Mouse (Mus musculus) hindbrain, embryonic 13.5 days (tissue): Measurements from ENCODE around the gene Zfp78. TPM values are rescaled to one million over a fixed set of nuclear protein-coding genes. Genes with fewer than 3 reads are reported as not detected.
"Not testable (repeated sequence)": the region's sequence is repeated elsewhere in the genome, so short reads cannot be mapped to it uniquely, and the experiment has no call there.

Source experiments
- ATAC-seq: fragments of 200-750 bp; cut with Nextera tagmentation; 2 replicates; pipeline ENCODE4 v1.8.0; 2017; ENCODE audit warnings: moderate TSS enrichment; ENCODE audit not compliant: low FRiP score
- H3K27ac ChIP-seq: fragments of 300-500 bp; sonication (generic); 2 replicates; pipeline ENCODE4 v1.5.1; 2015; ENCODE audit warnings: inconsistent platforms, mild to moderate bottlenecking, moderate library complexity
- H3K27me3 ChIP-seq: fragments of 300-500 bp; sonication (generic); 2 replicates; pipeline ENCODE4 v1.6.1; 2015; ENCODE audit warnings: mild to moderate bottlenecking, inconsistent platforms
- H3K36me3 ChIP-seq: fragments of 300-500 bp; sonication (generic); 2 replicates; pipeline ENCODE4 v1.6.1; 2015; ENCODE audit warnings: mild to moderate bottlenecking, inconsistent platforms
- H3K4me1 ChIP-seq: fragments of 300-500 bp; sonication (generic); replicated peaks from 2 replicates; pipeline ENCODE4 v1.6.1; 2015; ENCODE audit warnings: inconsistent platforms
- H3K4me2 ChIP-seq: fragments of 300-500 bp; sonication (generic); 2 replicates; pipeline ENCODE4 v1.6.1; 2015; ENCODE audit warnings: inconsistent platforms, mild to moderate bottlenecking, moderate library complexity
- H3K4me3 ChIP-seq: fragments of 300-500 bp; sonication (generic); 2 replicates; pipeline ENCODE4 v1.5.1; 2015; ENCODE audit warnings: mild to moderate bottlenecking, inconsistent platforms
- H3K9ac ChIP-seq: fragments of 300-500 bp; sonication (generic); 2 replicates; pipeline ENCODE4 v1.6.1; 2015; ENCODE audit warnings: mild to moderate bottlenecking, inconsistent platforms
- H3K9me3 ChIP-seq: fragments of 300-500 bp; sonication (generic); 2 replicates; pipeline ENCODE4 v1.6.1; 2016; ENCODE audit warnings: inconsistent platforms
- WGBS: fragments of 180-500 bp; shearing (Covaris S2); methylation state at CpG from one replicate; pipeline ENCODE4 v1.1.7; 2015; 5-methylcytosine and 5-hydroxymethylcytosine counted together
- polyA plus RNA-seq: library from polyadenylated mRNA; unstranded; fragments of >200 nt; fragmentation: Nextera tagmentation; extraction: Ambion mirVana; gene quantifications from 2 replicates; pipeline ENCODE4 v1.2.1, GENCODE M21; 2015

Zfp78 gene
- polyA plus RNA-seq, 1 experiment from 2014 or later = 3.6 TPM

- H3K36me3 ChIP-seq = no peaks in the 10 kb centered on the region
- H3K27me3 ChIP-seq = no peaks in the 10 kb centered on the region
- H3K4me3 ChIP-seq = no peak overlapping the region
- H3K9ac ChIP-seq = no peak overlapping the region
- H3K9me3 ChIP-seq = no peaks in the 10 kb centered on the region
- no peak for ATAC-seq
- no peak overlapping the region for H3K27ac ChIP-seq
- peaks cover 15% of the 10 kb centered on the region for H3K4me1 ChIP-seq
- H3K4me2 ChIP-seq = no peak overlapping the region
- WGBS = 59% methylated on average over 1 of the region's 1 CpGs
Measured at GRCm38 (mm10) chr7:6364761-6365160, 1.7 kb downstream of the Zfp78 start.

DNA sequence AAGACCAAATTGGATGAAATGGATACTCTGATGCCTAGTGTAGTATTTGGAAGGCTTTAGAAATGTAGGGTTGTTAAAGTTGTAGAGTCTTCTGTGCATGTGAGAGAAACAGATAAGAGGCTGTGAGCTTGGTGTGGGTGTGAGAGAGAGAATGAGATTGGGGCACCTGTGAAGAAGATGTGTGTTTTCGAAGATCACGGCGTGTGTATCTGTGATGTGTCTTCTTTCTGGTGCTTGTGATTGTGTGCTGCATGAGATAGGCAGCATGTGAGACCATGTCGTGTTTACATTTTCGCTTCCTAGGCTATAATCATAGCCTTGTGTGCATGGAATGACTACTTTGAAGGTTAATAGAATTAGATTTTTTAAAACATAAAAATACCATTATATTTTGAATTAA, 4.1 kb downstream of the Zfp78 start:
- H3K9me3 ChIP-seq = no peaks in the 10 kb centered on the region
- no peak overlapping the region for H3K4me2 ChIP-seq
- peaks cover 13% of the 10 kb centered on the region for H3K4me1 ChIP-seq
- peaks cover 4% of the 10 kb centered on the region for H3K36me3 ChIP-seq
- H3K9ac ChIP-seq = no peak overlapping the region
- no peaks in the 10 kb centered on the region for H3K27me3 ChIP-seq
- ATAC-seq = no peak
- H3K27ac ChIP-seq = no peak overlapping the region
- no peak overlapping the region for H3K4me3 ChIP-seq
- WGBS = 90% methylated on average over 5 of the region's 5 CpGs

GRCm38 (mm10) chr7:6368146-6368545, 5.1 kb downstream of the Zfp78 start:
- ATAC-seq, H3K27ac ChIP-seq, H3K27me3 ChIP-seq, H3K4me2 ChIP-seq, H3K9me3 ChIP-seq, H3K9ac ChIP-seq, H3K4me3 ChIP-seq: not testable (repeated sequence)
- 87% methylated on average over 5 of the region's 5 CpGs for WGBS
- H3K36me3 ChIP-seq = peaks cover 13% of the 10 kb centered on the region
- H3K4me1 ChIP-seq = peaks cover 13% of the 10 kb centered on the region

DNA sequence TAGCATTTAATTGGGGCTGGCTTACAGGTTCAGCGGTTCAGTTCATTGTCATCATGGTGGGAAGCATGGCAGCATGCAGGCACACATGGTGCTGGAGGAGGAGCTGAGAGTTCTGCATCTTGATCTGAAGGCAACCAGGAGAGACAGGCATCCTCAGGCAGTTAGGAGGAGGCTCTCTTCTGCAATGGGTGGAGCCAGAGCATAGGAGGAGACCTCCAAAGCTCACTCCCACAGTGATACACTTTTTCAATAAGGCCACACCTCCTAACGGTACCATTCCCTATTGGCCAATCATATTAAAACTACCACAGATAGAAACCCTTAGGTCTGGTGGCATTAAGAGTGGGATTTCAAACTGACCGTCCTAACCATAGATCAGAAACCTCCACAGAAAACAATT, 6.4 kb downstream of the Zfp78 start:
- Histone ChIP-seq H3K9me3 (no peaks in the 10 kb centered on the region), H3K9ac (no peak overlapping the region), H3K4me2 (no peak overlapping the region), H3K4me3 (no peak overlapping the region), H3K27me3 (no peaks in the 10 kb centered on the region), H3K27ac (no peak overlapping the region), H3K36me3 (peaks cover 15% of the 10 kb centered on the region), H3K4me1 (0 out of 2 replicates have a peak, but pooled peaks cover 4% of the 10 kb centered on the region)
- 90% methylated on average over 3 of the region's 3 CpGs for WGBS
- no peak for ATAC-seq

GRCm38 (mm10) chr7:6372993-6373392, 9.9 kb downstream of the Zfp78 start:
- no peak for ATAC-seq
- WGBS = 96% methylated on average over 3 of the region's 3 CpGs
- Histone ChIP-seq H3K9ac (no peak overlapping the region), H3K27me3 (no peaks in the 10 kb centered on the region), H3K9me3 (no peaks in the 10 kb centered on the region), H3K36me3 (peaks cover 30% of the 10 kb centered on the region), H3K27ac (no peak overlapping the region), H3K4me3 (no peak overlapping the region), H3K4me2 (no peak overlapping the region), H3K4me1 (no peaks in the 10 kb centered on the region)

- Histone ChIP-seq H3K27me3 (no peaks in the 10 kb centered on the region), H3K4me3 (no peak overlapping the region), H3K4me1 (peaks cover 8% of the 10 kb centered on the region), H3K9ac (no peak overlapping the region), H3K27ac (no peak overlapping the region), H3K36me3 (peaks cover 27% of the 10 kb centered on the region), H3K9me3 (no peaks in the 10 kb centered on the region), H3K4me2 (no peak overlapping the region)
- WGBS = 90% methylated on average over 8 of the region's 8 CpGs
- no peak for ATAC-seq
Measured at GRCm38 (mm10) chr7:6378441-6378840, 15.4 kb downstream of the Zfp78 start.

GRCm38 (mm10) chr7:6381431-6381830, 18.4 kb downstream of the Zfp78 start:
- no peaks in the 10 kb centered on the region for H3K27me3 ChIP-seq
- WGBS = 86% methylated on average over 2 of the region's 2 CpGs
- peaks cover 20% of the 10 kb centered on the region for H3K4me1 ChIP-seq
- ATAC-seq = no peak
- H3K9me3 ChIP-seq = no peaks in the 10 kb centered on the region
- H3K9ac ChIP-seq = no peak overlapping the region
- H3K4me2 ChIP-seq = no peak overlapping the region
- no peak overlapping the region for H3K4me3 ChIP-seq
- no peak overlapping the region for H3K27ac ChIP-seq
- peaks cover 20% of the 10 kb centered on the region for H3K36me3 ChIP-seq

DNA sequence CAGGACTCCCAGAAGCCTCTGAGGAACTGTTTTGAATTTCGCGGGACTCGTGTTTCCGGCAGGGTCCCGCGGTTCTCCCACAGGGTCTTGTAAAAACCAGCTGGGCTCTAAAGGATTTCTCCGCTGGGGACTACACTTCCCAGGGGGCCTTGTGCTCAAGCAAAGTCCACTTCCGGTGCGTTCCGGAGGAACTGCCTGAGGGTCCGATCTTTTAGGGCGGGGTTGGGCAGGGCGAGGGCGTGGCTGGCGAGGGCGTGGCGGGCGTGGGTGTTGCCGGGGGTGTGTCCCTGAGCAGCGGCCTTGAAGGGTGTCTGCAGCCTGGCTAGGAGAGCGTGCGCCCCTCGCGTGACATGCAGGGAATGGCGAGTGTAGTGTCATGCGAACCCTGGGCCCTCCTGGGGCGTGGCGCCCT, 20.0 kb downstream of the Zfp78 start, which contains the start of gene Zfp28:
Zfp28 (plus strand) TSS at position 252 of the 412 bp plus-strand sequence.
- H3K27ac ChIP-seq = peak within 1 kb of the TSS; percentile 66
- under 1% methylated on average over 28 of the region's 28 CpGs for WGBS
- H3K4me1 ChIP-seq = peaks cover 20% of the 10 kb centered on the region
- H3K9me3 ChIP-seq = no peaks in the 10 kb centered on the region
- peak within 1 kb of the TSS; percentile 72 for H3K4me3 ChIP-seq
- no peaks in the 10 kb centered on the region for H3K27me3 ChIP-seq
- H3K9ac ChIP-seq = peak within 1 kb of the TSS; percentile 85
- ATAC-seq = peak; percentile 96
- peak within 1 kb of the TSS; percentile 78 for H3K4me2 ChIP-seq
- H3K36me3 ChIP-seq = peaks cover 24% of the 10 kb centered on the region

- no peaks in the 10 kb centered on the region for H3K9me3 ChIP-seq
- H3K9ac ChIP-seq = peak overlapping the region; percentile 85
- peak; percentile 21 for ATAC-seq
- peak overlapping the region; percentile 72 for H3K4me3 ChIP-seq
- 75% methylated on average over 8 of the region's 8 CpGs for WGBS
- H3K27me3 ChIP-seq = no peaks in the 10 kb centered on the region
- no peak overlapping the region for H3K27ac ChIP-seq
- H3K4me2 ChIP-seq = peak overlapping the region; percentile 78
- H3K4me1 ChIP-seq = peaks cover 20% of the 10 kb centered on the region
- H3K36me3 ChIP-seq = peaks cover 27% of the 10 kb centered on the region
Measured at GRCm38 (mm10) chr7:6384011-6384410, 20.9 kb downstream of the Zfp78 start.

DNA sequence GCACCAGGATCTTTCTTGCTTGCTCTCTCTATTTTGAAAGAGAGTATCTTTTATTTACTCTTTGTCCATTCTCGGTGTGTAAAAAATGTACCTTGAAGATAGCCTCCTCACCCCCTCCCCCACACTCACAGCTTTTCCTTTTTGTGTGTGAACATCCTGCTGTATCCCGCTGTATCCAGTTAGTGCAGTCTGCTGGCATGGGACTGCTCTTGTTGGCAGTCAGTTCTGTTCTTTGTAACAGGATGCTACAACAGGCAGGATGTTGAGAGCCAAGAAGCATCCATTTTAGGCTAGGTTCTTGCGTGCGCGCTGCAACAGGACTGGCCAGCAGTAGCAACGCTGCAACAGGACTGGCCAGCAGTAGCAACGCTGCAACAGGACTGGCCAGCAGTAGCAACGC, 23.9 kb downstream of the Zfp78 start:
- no peak overlapping the region for H3K9ac ChIP-seq
- H3K27me3 ChIP-seq = no peaks in the 10 kb centered on the region
- no peaks in the 10 kb centered on the region for H3K9me3 ChIP-seq
- H3K4me2 ChIP-seq = no peak overlapping the region
- no peak for ATAC-seq
- no peak overlapping the region for H3K27ac ChIP-seq
- no peak overlapping the region for H3K4me3 ChIP-seq
- peaks cover 20% of the 10 kb centered on the region for H3K4me1 ChIP-seq
- peaks cover 50% of the 10 kb centered on the region for H3K36me3 ChIP-seq
- WGBS = 96% methylated on average over 8 of the region's 8 CpGs

- 79% methylated on average over 5 of the region's 5 CpGs for WGBS
- ATAC-seq = no peak
Measured at GRCm38 (mm10) chr7:6388971-6389370, 25.9 kb downstream of the Zfp78 start.

GRCm38 (mm10) chr7:6389449-6389848, 26.4 kb downstream of the Zfp78 start:
- H3K36me3 ChIP-seq = peaks cover 75% of the 10 kb centered on the region
- H3K4me1 ChIP-seq = peaks cover 1% of the 10 kb centered on the region
- H3K4me3 ChIP-seq = no peak overlapping the region
- WGBS = 67% methylated on average over 5 of the region's 5 CpGs
- H3K9ac ChIP-seq = no peak overlapping the region
- H3K4me2 ChIP-seq = no peak overlapping the region
- ATAC-seq = no peak
- H3K27ac ChIP-seq = no peak overlapping the region
- no peaks in the 10 kb centered on the region for H3K9me3 ChIP-seq
- no peaks in the 10 kb centered on the region for H3K27me3 ChIP-seq

More at GRCm38 (mm10) chr7:6388971-6389370, 25.9 kb downstream of the Zfp78 start:
- Histone ChIP-seq H3K27ac (no peak overlapping the region), H3K4me1 (peaks cover 6% of the 10 kb centered on the region), H3K9me3 (no peaks in the 10 kb centered on the region), H3K4me2 (no peak overlapping the region), H3K4me3 (no peak overlapping the region), H3K9ac (no peak overlapping the region), H3K36me3 (peaks cover 70% of the 10 kb centered on the region), H3K27me3 (no peaks in the 10 kb centered on the region)
